Mouse (Mus musculus) small intestine, adult 2 months (tissue): ENCODE data around the gene Vkorc1.

Experiments
- CTCF ChIP-seq: fragments of 200-500 bp; IDR thresholded peaks from 2 replicates; pipeline ENCODE4 v1.5.1; 2012; ENCODE audit warnings: low read depth, mild to moderate bottlenecking, control low read depth, inconsistent platforms, low read length, moderate library complexity, mixed read lengths; ENCODE audit not compliant: insufficient replicate concordance, insufficient read length; ENCODE audit errors: extremely low read depth
- POLR2A ChIP-seq: fragments of 200-500 bp; IDR thresholded peaks from 2 replicates; pipeline ENCODE4 v1.6.1; 2012; ENCODE audit warnings: low read depth, mild to moderate bottlenecking, control low read depth, inconsistent platforms, low read length, moderate library complexity

- no peak for TF ChIP-seq CTCF
- TF ChIP-seq POLR2A, result no peak
Observed at GRCm38 (mm10) chr7:127880431-127880830, 15.0 kb downstream of the Vkorc1 start.
